Mouse (Mus musculus): Measurements from ENCODE around the gene Klhdc8a. TPM values are rescaled to one million over a fixed set of nuclear protein-coding genes. Genes with fewer than 3 reads are reported as not detected.
A peak's percentile ranks its signal among the peaks of the same experiment; 100 is the strongest.

Klhdc8a gene
- 1.3 and 2.5 TPM in 2 replicates for polyA plus RNA-seq (2014; fragmentation: Nextera tagmentation; extraction: Ambion mirVana)

DNA sequence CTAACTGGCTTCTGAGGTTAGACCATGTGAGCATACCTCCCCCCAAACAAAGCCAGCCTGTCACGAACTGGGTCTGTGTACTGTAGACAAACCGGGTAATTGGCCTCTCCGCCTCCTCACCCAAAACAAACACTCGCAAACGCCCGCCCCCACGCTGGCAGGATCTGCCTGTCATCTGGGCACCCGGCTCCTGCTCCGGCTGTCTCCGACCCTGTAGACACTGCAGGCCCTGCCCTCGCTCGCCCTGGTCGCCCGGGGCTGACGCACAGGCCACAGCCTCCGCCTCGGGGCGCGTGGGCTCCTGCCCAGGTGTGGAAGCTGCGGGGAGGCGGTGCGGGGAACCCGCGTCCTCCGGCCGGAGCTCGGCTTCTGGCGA is at the start of gene Klhdc8a:
Klhdc8a (plus strand) TSS at position 202 of the 376 bp plus-strand sequence.
- Histone ChIP-seq H3K4me3 (ENCODE audit: low read depth, low read length) (peak within 1 kb of the TSS; percentile 58), H3K27ac (ENCODE audit: low read depth, low read length) (no peak within 1 kb of the TSS), H3K36me3 (ENCODE audit: control insufficient read depth, insufficient read depth, low read length) (no peaks in the 10 kb centered on the region), H3K4me2 (ENCODE audit: low read depth) (peak within 1 kb of the TSS; percentile 99), H3K4me1 (ENCODE audit: control insufficient read depth, insufficient read depth, low read length) (peaks cover 5% of the 10 kb centered on the region), H3K9me3 (ENCODE audit: control insufficient read depth, low read length) (no peaks in the 10 kb centered on the region), H3K27me3 (ENCODE audit: control insufficient read depth, insufficient read depth, low read length) (peaks cover 11% of the 10 kb centered on the region), H3K9ac (ENCODE audit: low read length) (peak within 1 kb of the TSS; percentile 67)
- DNase-seq (ENCODE audit: low spot score) (peak; percentile 59), ATAC-seq (ENCODE audit: insufficient read depth, low FRiP score, low TSS enrichment) (peak; percentile 63; the same call in 1 of the 2 replicates)
- under 1% methylated on average over 28 of the region's 28 CpGs for WGBS

DNA sequence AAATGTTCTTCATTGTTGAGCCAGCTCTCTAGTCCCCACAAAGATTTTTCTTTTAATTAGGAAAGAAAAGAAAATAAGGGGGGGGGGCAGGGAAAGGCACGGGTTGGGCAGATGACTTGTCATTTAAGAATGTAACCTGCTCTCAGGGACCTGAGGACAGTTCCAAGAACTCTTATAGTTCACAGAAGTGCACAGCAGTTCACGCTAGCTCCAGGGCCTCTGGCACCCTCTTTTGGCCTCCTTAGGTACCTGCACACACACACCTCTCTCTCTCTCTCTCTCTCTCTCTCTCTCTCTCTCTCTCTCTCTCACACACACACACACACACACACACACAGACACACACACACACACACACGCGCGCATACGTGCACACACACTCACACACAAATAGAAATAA is 44.0 kb upstream of the Klhdc8a start:
- Histone ChIP-seq H3K27ac (ENCODE audit: low read depth, low read length) (no peak overlapping the region), H3K4me2 (ENCODE audit: low read depth) (no peak overlapping the region), H3K4me3 (ENCODE audit: low read depth, low read length) (no peak overlapping the region), H3K27me3 (ENCODE audit: control insufficient read depth, insufficient read depth, low read length) (no peaks in the 10 kb centered on the region), H3K9me3 (ENCODE audit: control insufficient read depth, low read length) (no peaks in the 10 kb centered on the region), H3K9ac (ENCODE audit: low read length) (no peak overlapping the region), H3K4me1 (ENCODE audit: control insufficient read depth, insufficient read depth, low read length) (no peaks in the 10 kb centered on the region), H3K36me3 (ENCODE audit: control insufficient read depth, insufficient read depth, low read length) (no peaks in the 10 kb centered on the region)
- 86% methylated on average over 6 of the region's 6 CpGs for WGBS
- ATAC-seq (ENCODE audit: insufficient read depth, low FRiP score, low TSS enrichment): no peak
- DNase-seq (ENCODE audit: low spot score): no peak

DNA sequence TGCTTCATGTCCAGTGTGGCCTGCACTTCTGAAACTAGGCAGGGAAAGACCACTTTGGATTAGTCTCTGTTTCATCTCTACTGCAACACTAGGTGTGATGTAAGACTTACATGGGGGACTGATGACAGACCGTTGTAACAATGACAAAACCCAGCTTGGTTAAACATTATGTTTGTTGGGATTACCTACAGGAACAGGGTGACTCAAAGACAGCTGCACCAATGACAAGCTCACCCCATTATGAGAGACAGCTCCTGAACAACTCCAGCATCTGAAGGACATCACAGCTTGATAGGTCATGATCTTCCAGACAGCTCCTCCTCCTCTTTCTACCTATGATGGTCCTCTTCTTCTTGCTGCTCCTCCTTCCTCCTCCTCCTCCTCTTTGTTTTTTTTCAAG is 38.1 kb upstream of the Klhdc8a start:
- 93% methylated on average over 1 of the region's 1 CpGs for WGBS
- ATAC-seq (ENCODE audit: insufficient read depth, low FRiP score, low TSS enrichment) (no peak), DNase-seq (ENCODE audit: low spot score) (no peak)
- H3K9me3 ChIP-seq (ENCODE audit: control insufficient read depth, low read length): no peaks in the 10 kb centered on the region
- no peak overlapping the region for H3K9ac ChIP-seq (ENCODE audit: low read length)
- no peak overlapping the region for H3K27ac ChIP-seq (ENCODE audit: low read depth, low read length)
- H3K4me1 ChIP-seq (ENCODE audit: control insufficient read depth, insufficient read depth, low read length): no peaks in the 10 kb centered on the region; the same call in 1 of the 2 replicates
- H3K4me3 ChIP-seq (ENCODE audit: low read depth, low read length): no peak overlapping the region
- H3K4me2 ChIP-seq (ENCODE audit: low read depth): no peak overlapping the region
- H3K27me3 ChIP-seq (ENCODE audit: control insufficient read depth, insufficient read depth, low read length): no peaks in the 10 kb centered on the region
- H3K36me3 ChIP-seq (ENCODE audit: control insufficient read depth, insufficient read depth, low read length): no peaks in the 10 kb centered on the region

DNA sequence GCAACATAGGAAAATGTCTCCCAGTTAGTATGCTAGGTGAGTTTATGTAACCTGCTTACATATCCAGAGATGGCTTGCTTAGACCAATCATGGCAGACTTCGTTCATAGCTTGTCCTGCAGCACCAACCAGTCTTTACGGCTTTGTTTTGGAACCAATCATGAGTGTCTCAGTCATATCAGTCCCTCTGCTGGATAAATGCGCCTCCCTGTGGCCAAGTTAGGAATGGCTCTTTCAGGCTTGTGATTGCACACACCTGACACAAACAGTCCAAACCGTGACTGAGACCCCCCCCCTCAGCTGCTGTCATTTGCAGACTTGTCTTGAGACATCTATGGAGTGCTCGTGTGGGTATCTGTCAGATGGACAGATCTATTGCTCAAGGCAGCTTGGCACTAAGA is 37.4 kb upstream of the Klhdc8a start:
- ATAC-seq (ENCODE audit: insufficient read depth, low FRiP score, low TSS enrichment) (no peak), DNase-seq (ENCODE audit: low spot score) (no peak)
- 72% methylated on average over 5 of the region's 5 CpGs for WGBS
- Histone ChIP-seq H3K27me3 (ENCODE audit: control insufficient read depth, insufficient read depth, low read length) (no peaks in the 10 kb centered on the region), H3K4me1 (ENCODE audit: control insufficient read depth, insufficient read depth, low read length) (no peaks in the 10 kb centered on the region; the same call in 1 of the 2 replicates), H3K4me2 (ENCODE audit: low read depth) (no peak overlapping the region), H3K36me3 (ENCODE audit: control insufficient read depth, insufficient read depth, low read length) (no peaks in the 10 kb centered on the region), H3K4me3 (ENCODE audit: low read depth, low read length) (no peak overlapping the region), H3K27ac (ENCODE audit: low read depth, low read length) (no peak overlapping the region), H3K9me3 (ENCODE audit: control insufficient read depth, low read length) (no peaks in the 10 kb centered on the region), H3K9ac (ENCODE audit: low read length) (no peak overlapping the region)

DNA sequence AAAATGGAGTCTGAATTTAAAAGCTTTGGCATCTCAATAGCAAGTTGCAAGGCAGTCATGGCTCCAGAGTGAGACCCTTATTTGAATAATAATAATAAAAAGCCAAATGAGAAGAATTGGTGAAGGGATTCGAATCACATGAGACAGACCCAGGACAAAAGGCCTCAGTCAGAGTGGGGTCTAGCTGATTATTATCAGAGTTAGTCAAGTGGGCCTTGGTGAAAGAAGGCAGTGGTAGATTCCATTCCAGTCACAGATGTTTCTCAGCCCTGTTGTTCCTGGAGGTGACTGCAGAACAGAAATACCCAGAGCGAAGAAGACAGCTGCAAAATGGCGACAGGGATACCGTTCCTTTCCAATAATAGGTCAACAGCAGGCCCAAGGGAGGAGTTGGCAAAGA is 34.8 kb upstream of the Klhdc8a start:
- Histone ChIP-seq H3K4me2 (ENCODE audit: low read depth) (no peak overlapping the region), H3K36me3 (ENCODE audit: control insufficient read depth, insufficient read depth, low read length) (no peaks in the 10 kb centered on the region), H3K9ac (ENCODE audit: low read length) (no peak overlapping the region), H3K4me3 (ENCODE audit: low read depth, low read length) (no peak overlapping the region), H3K27ac (ENCODE audit: low read depth, low read length) (no peak overlapping the region), H3K27me3 (ENCODE audit: control insufficient read depth, insufficient read depth, low read length) (no peaks in the 10 kb centered on the region), H3K4me1 (ENCODE audit: control insufficient read depth, insufficient read depth, low read length) (no peaks in the 10 kb centered on the region; the same call in 1 of the 2 replicates), H3K9me3 (ENCODE audit: control insufficient read depth, low read length) (no peaks in the 10 kb centered on the region)
- ATAC-seq (ENCODE audit: insufficient read depth, low FRiP score, low TSS enrichment) (no peak), DNase-seq (ENCODE audit: low spot score) (no peak)
- WGBS: 80% methylated on average over 4 of the region's 4 CpGs

DNA sequence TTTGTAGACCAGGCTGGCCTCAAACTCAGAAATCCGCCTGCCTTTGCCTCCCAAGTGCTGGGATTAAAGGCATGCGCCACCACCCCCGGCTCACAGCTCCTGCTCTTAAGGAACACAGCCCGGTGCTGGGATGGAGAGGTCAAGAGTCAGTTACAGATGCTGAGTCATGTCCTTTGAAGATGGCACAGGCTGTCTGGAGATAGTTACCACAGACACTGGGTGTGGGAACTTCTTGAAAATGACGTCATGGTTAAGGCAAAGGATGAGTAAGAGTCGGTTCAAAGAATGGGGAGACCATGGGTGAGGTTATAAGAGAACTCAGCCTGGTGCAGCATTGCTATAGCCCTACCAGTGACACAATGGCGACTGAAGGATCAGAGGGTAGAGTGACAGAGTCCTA is 33.8 kb upstream of the Klhdc8a start:
- 74% methylated on average over 7 of the region's 7 CpGs for WGBS

DNA sequence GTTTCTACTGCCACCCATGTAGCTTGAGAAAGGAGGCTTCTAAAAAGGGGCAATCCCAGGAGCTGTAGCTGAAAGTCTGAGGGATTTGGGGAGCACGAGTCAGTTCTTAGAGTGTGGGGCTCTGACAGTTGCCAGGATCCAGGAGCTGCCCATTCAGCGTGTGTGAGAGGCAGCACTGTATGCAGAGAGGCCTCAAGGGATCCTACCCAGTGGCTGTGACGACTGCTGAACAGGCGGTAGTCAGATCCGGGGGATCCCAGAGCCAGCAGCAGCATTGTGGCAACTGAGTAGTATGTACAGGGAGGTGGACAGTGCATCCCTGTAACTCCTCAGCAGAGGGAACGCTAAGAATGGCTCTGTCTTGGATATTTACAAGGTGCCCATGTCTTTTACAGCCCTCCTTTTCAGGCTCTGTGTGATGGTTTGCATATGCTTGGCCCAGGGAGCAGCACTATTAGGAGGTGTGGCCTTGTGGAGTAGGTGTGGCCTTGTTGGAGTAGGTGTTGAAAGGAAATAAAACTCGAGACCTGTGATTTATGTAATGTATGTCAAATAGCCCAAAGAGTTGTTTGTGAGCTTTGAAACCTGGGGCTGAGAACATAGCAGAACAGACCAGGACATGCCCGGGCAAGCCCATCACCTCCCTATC is 33.1 kb upstream of the Klhdc8a start:
- no peak for DNase-seq (ENCODE audit: low spot score)
- no peak for ATAC-seq (ENCODE audit: insufficient read depth, low FRiP score, low TSS enrichment)
- Histone ChIP-seq H3K27ac (ENCODE audit: low read depth, low read length) (no peak overlapping the region), H3K9me3 (ENCODE audit: control insufficient read depth, low read length) (no peaks in the 10 kb centered on the region), H3K4me3 (ENCODE audit: low read depth, low read length) (no peak overlapping the region), H3K36me3 (ENCODE audit: control insufficient read depth, insufficient read depth, low read length) (no peaks in the 10 kb centered on the region), H3K27me3 (ENCODE audit: control insufficient read depth, insufficient read depth, low read length) (no peaks in the 10 kb centered on the region), H3K4me2 (ENCODE audit: low read depth) (no peak overlapping the region), H3K4me1 (ENCODE audit: control insufficient read depth, insufficient read depth, low read length) (no peaks in the 10 kb centered on the region; the same call in 1 of the 2 replicates), H3K9ac (ENCODE audit: low read length) (no peak overlapping the region)
- WGBS: 64% methylated on average over 8 of the region's 8 CpGs

More for the DNA sequence above, 33.8 kb upstream of the Klhdc8a start:
- Histone ChIP-seq H3K9me3 (ENCODE audit: control insufficient read depth, low read length) (no peaks in the 10 kb centered on the region), H3K4me2 (ENCODE audit: low read depth) (no peak overlapping the region), H3K4me1 (ENCODE audit: control insufficient read depth, insufficient read depth, low read length) (no peaks in the 10 kb centered on the region; the same call in 1 of the 2 replicates), H3K27me3 (ENCODE audit: control insufficient read depth, insufficient read depth, low read length) (no peaks in the 10 kb centered on the region), H3K9ac (ENCODE audit: low read length) (no peak overlapping the region), H3K27ac (ENCODE audit: low read depth, low read length) (no peak overlapping the region), H3K4me3 (ENCODE audit: low read depth, low read length) (no peak overlapping the region), H3K36me3 (ENCODE audit: control insufficient read depth, insufficient read depth, low read length) (no peaks in the 10 kb centered on the region)
- DNase-seq (ENCODE audit: low spot score) (no peak), ATAC-seq (ENCODE audit: insufficient read depth, low FRiP score, low TSS enrichment) (no peak)

DNA sequence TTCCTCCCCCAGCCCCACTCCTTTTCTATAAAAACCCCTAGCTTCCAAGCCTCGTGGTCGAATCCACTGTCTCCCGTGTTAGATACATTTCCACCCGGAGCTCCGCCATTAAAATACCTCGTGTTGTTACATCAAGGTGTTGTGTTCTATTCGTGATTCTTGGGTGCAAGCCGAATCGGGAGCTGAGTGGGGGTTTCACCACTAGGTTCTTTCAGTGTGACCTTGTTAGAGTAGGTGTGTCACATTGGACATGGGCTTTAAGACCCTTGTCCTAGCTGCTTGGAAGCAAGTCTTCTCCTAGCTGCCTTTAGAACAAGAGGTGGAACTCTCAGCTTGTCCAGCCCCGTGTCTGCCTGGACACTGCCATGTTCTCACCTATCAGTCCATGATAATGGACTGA is 32.5 kb upstream of the Klhdc8a start:
- Histone ChIP-seq H3K27me3 (ENCODE audit: control insufficient read depth, insufficient read depth, low read length) (no peaks in the 10 kb centered on the region), H3K9ac (ENCODE audit: low read length) (no peak overlapping the region), H3K36me3 (ENCODE audit: control insufficient read depth, insufficient read depth, low read length) (no peaks in the 10 kb centered on the region), H3K9me3 (ENCODE audit: control insufficient read depth, low read length) (no peaks in the 10 kb centered on the region), H3K4me3 (ENCODE audit: low read depth, low read length) (no peak overlapping the region), H3K4me2 (ENCODE audit: low read depth) (no peak overlapping the region), H3K4me1 (ENCODE audit: control insufficient read depth, insufficient read depth, low read length) (no peaks in the 10 kb centered on the region; the same call in 1 of the 2 replicates), H3K27ac (ENCODE audit: low read depth, low read length) (no peak overlapping the region)
- ATAC-seq (ENCODE audit: insufficient read depth, low FRiP score, low TSS enrichment): no peak
- no peak for DNase-seq (ENCODE audit: low spot score)
- WGBS: 93% methylated on average over 10 of the region's 10 CpGs

DNA sequence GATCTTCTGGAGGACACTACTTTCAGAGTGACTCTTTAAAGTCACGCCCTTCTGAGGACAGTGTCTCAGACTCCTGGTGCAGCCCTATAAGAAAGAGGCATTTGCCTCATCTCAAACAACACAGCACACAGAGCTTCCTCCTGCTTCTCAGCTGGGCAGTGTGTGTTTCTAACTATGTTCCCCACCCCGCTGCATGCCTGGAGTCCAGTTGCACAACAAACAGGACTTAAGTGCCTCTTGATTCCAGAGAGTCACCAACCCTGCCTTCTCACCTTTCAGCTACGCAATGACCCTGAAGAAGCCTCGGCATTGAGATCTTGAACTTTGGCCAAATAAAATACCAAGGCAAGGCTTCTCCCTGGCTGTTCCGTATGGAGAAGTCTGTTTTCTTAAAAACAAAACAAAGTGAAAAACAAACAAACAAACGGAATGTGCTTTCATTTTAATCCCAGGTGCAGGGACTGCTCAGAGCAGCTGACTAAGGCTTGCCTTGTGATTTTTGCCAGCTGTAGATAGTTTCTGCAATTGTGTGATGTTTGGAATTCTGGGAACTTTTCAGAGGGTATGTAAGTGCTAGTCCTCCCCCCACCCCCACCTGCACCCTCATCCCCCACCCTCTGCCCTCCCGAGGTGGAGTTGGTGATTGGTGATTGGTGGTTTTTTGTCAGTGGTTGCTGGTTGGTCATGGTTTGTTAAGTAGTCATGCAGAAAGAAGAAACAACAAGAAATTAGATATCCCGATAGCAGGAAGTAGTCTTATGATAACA is 31.5 kb upstream of the Klhdc8a start:
- 59% methylated on average over 8 of the region's 8 CpGs for WGBS

More for the DNA sequence above, 31.5 kb upstream of the Klhdc8a start:
- Histone ChIP-seq H3K27me3 (ENCODE audit: control insufficient read depth, insufficient read depth, low read length) (no peaks in the 10 kb centered on the region), H3K4me2 (ENCODE audit: low read depth) (no peak overlapping the region), H3K9ac (ENCODE audit: low read length) (no peak overlapping the region), H3K27ac (ENCODE audit: low read depth, low read length) (no peak overlapping the region), H3K4me3 (ENCODE audit: low read depth, low read length) (no peak overlapping the region), H3K9me3 (ENCODE audit: control insufficient read depth, low read length) (no peaks in the 10 kb centered on the region), H3K4me1 (ENCODE audit: control insufficient read depth, insufficient read depth, low read length) (no peaks in the 10 kb centered on the region; the same call in 1 of the 2 replicates), H3K36me3 (ENCODE audit: control insufficient read depth, insufficient read depth, low read length) (no peaks in the 10 kb centered on the region)
- no peak for ATAC-seq (ENCODE audit: insufficient read depth, low FRiP score, low TSS enrichment)
- no peak for DNase-seq (ENCODE audit: low spot score)
